Comparison of ENCODE assay signal across 9 mouse cellular contexts in the genomic region with DNA sequence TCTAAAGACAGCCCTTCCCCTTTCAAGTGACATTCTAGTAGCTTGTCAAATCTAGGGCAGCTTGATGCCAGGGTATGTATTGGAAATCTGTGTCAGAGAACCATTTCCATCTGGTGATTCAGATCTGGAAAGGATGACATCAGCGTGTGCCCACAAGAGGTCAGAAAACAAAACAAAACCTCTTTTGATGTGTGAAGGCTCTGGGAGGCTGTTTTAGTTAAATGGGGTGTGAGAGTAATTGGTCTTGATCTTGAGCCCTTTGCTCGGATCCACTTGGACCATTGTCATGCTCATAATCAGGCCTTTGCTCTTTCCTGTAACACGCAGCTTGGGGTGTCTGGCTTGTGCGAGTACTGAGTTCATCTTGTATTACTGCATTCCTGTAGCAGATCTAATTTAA. TPM values are rescaled to one million over a fixed set of nuclear protein-coding genes. Genes with fewer than 3 reads are reported as not detected.
A peak's percentile ranks its signal among the peaks of the same experiment; 100 is the strongest.
DNase-seq lines count a peak whose midpoint lies in the region; ATAC-seq and TF ChIP-seq lines count a peak whose summit lies in the region.
"Had no signal": no experiment of that assay in that cellular context is flagged by ENCODE, and none has a peak within 500 bp of the region (broad histone marks: within the 10 kb centered on the region; RNA-seq: fewer than 3 reads in every experiment).

No protein-coding gene starts in this region.

- POLR2A ChIA-PET in Patski (lab: Charles Lee) = interaction anchor here (0.8 kb wide), 1 partner anchor 8 kb away, joined by 3 read pairs; no protein-coding TSS in a partner anchor

- in situ Hi-C loops in Patski (cut with MboI; ENCODE audit: low pct_unique_long_range_greater_than_20kb) = no loop called here

- peak overlapping the region; percentile 2; the same call in 1 of the 2 replicates for H3K4me2 ChIP-seq in liver, embryonic 14.5 days (ENCODE audit: low read depth)
- H3K4me2 ChIP-seq: heart, embryonic 11.5 days had no signal

- no peak for TF ChIP-seq EP300 in liver, embryonic 14.5 days (IDR thresholded peaks at IDR 0.05; ENCODE audit: low read depth)

- no peaks in the 10 kb centered on the region for H3K27me3 ChIP-seq in Patski
- no peaks in the 10 kb centered on the region for H3K27me3 ChIP-seq in liver, embryonic 14.5 days (ENCODE audit: control insufficient read depth, insufficient read depth, low read length)

- CTCF ChIA-PET in Patski (lab: Charles Lee) = interaction anchor here (1.4 kb wide), 1 partner anchor 13 kb away, joined by 5 read pairs; no protein-coding TSS in a partner anchor

- no peak for TF ChIP-seq CTCF in Patski (IDR thresholded peaks at IDR 0.05)
- TF ChIP-seq CTCF in liver, embryonic 14.5 days (IDR thresholded peaks at IDR 0.05; ENCODE audit: low read depth) = no peak

- H3K27ac ChIP-seq in liver, embryonic 14.5 days = no peak overlapping the region

- H3K4me3 ChIP-seq in liver, embryonic 14.5 days (ENCODE audit: insufficient read depth in 1 of 2, low read depth in 2 of 2, low read length in 2 of 2) = no peak overlapping the region

- H3K36me3 ChIP-seq in liver, embryonic 14.5 days (replicated peaks; ENCODE audit: control insufficient read depth, insufficient read depth, low read depth) = 0 out of 2 replicates have a peak, but pooled peaks cover 6% of the 10 kb centered on the region

- no peak overlapping the region; the same call in 1 of the 2 replicates for H3K9ac ChIP-seq in liver, embryonic 14.5 days (replicated peaks)

- intact Hi-C loops in heart, postnatal 10 days (cut with DNase I) = no loop called here

- DNase-seq in heart, adult 11 months = peak; percentile 86
- DNase-seq in heart, postnatal 10 days = no peak
- peak; percentile 70 for DNase-seq in 3T3-L1 (ENCODE audit: low read depth, low spot score)
- peak; percentile 75 for DNase-seq in Patski (ENCODE audit: low read depth, low spot score)
- DNase-seq in liver, embryonic 14.5 days (ENCODE audit: low read depth in 3 of 3, low spot score in 3 of 3) = no peak
- no peak for DNase-seq in right cerebral cortex, postnatal 14 days
- no peak for DNase-seq in frontal cortex, adult 2 months (ENCODE audit: extremely low spot score in 1 of 2, low spot score in 1 of 2)
- no peak for DNase-seq in urinary bladder, adult 18-20 months (ENCODE audit: low spot score in 2 of 2)

- no peaks in the 10 kb centered on the region for H3K9me3 ChIP-seq in liver, embryonic 14.5 days (ENCODE audit: control insufficient read depth, low read length)

- H3K4me1 ChIP-seq in liver, embryonic 14.5 days (replicated peaks; ENCODE audit: control insufficient read depth in 2 of 2, insufficient read depth in 2 of 2, low read length in 1 of 2) = peaks cover 39 to 56% of the 10 kb centered on the region in 2 experiments

- peak; percentile 29 for ATAC-seq in Patski
- ATAC-seq in liver, embryonic 14.5 days (ENCODE audit: insufficient read depth) = no peak

- 59% methylated on average over 4 of the region's 4 CpGs for WGBS in liver, embryonic 14.5 days (ENCODE audit: insufficient replicate concordance)

RNA-seq across cellular contexts. Expression of a gene that starts 7.1 kb away (rescaled TPM):
- 10 to 100 TPM; 47.3 to 51.1 TPM for total RNA-seq in heart, postnatal 10 days (2021)
- 77.9 TPM for polyA plus RNA-seq in Patski (2021)
- polyA plus RNA-seq in liver, embryonic 14.5 days (2012; rRNA removed) = 30.3 and 37.8 TPM in 2 replicates
- polyA plus RNA-seq in liver, embryonic 14.5 days (2014; fragmentation: Nextera tagmentation; extraction: Ambion mirVana) = 33.2 and 36.1 TPM in 2 replicates
- polyA plus RNA-seq in frontal cortex, adult 2 months (2012; rRNA removed) = 108 and 110 TPM in 2 replicates

RNA-seq across cellular contexts. Expression of a gene that starts 8.2 kb away (rescaled TPM):
- 1 to 10 TPM in 1 of 2 experiments, under 1 TPM in 1; 0.65 to 1.2 TPM for total RNA-seq in heart, postnatal 10 days (2021)
- 0.73 TPM for polyA plus RNA-seq in Patski (2021)
- polyA plus RNA-seq in liver, embryonic 14.5 days (2012; rRNA removed) = 0.26 and 0.35 TPM in 2 replicates
- 0.11 and 0.21 TPM in 2 replicates for polyA plus RNA-seq in liver, embryonic 14.5 days (2014; fragmentation: Nextera tagmentation; extraction: Ambion mirVana)
- 8.6 TPM in 2 replicates for polyA plus RNA-seq in frontal cortex, adult 2 months (2012; rRNA removed)

RNA-seq across cellular contexts. Expression of a gene that starts 27.6 kb away (rescaled TPM):
- under 1 TPM; 0.45 to 0.77 TPM for total RNA-seq in heart, postnatal 10 days (2021)
- polyA plus RNA-seq in Patski (2021) = 30.9 TPM
- 0.06 and 0.58 TPM in 2 replicates for polyA plus RNA-seq in liver, embryonic 14.5 days (2012; rRNA removed)
- polyA plus RNA-seq in liver, embryonic 14.5 days (2014; fragmentation: Nextera tagmentation; extraction: Ambion mirVana) = 0.40 and 0.74 TPM in 2 replicates
- 0.95 and 1.1 TPM in 2 replicates for polyA plus RNA-seq in frontal cortex, adult 2 months (2012; rRNA removed)

Comparison
In these comparisons a context has a peak if more than half of its experiments do, and no peak if none do; other contexts are left out.
1. DNase-seq: peak in heart, adult 11 months (single experiment), 3T3-L1 (single experiment) and Patski (single experiment); none in heart, postnatal 10 days (0 of 2), liver, embryonic 14.5 days (0 of 3), right cerebral cortex, postnatal 14 days (single experiment), frontal cortex, adult 2 months (0 of 2) and urinary bladder, adult 18-20 months (0 of 2).
2. RNA of a gene that starts 27.6 kb away (polyA plus RNA-seq): 30.9 TPM in Patski (single experiment); 0.95 to 1.1 TPM in frontal cortex, adult 2 months and 0.06 to 0.74 TPM in liver, embryonic 14.5 days; every median in the first group is over 10 times any median in the second.